Mouse (Mus musculus): ENCODE data around the gene Vegfb.

- no peak for TF ChIP-seq FLI1 (IDR thresholded peaks at IDR 0.05; ENCODE audit: low read length)
- TF ChIP-seq GATA1 (IDR thresholded peaks at IDR 0.05; ENCODE audit: borderline replicate concordance, low read length), result no peak
Measured at GRCm38 (mm10) chr19:6955424-6955823, 32.0 kb downstream of the Vegfb start.
